Mouse (Mus musculus) heart, adult 18-20 months (tissue): ENCODE results near the gene Bcl2l2. TPM values are rescaled to one million over a fixed set of nuclear protein-coding genes. Genes with fewer than 3 reads are reported as not detected.

Experiments used
- DNase-seq, 2 experiments: peaks; one replicate each; pipeline ENCODE4 v3.0.0; 2021 to 2022; ENCODE audit warnings: mixed read lengths in 1 of 2
- long read RNA-seq, 2 experiments: library from polyadenylated mRNA; stranded (forward); transcript quantifications; one replicate each; pipeline ENCODE4 v2.0.0; 2021
- total RNA-seq, 2 experiments: library from RNA; stranded (reverse); gene quantifications; 2 replicates each; pipeline ENCODE4 v1.2.3; 2021

The Bcl2l2 gene
- total RNA-seq: 10 to 100 TPM; 42.4 to 44.1 TPM
- long read RNA-seq, experiment 1, partial matches to known transcripts: 0 of 1 reads
- long read RNA-seq, experiment 1, other reads (novel, unspliced or antisense): 0 of 1 reads
- long read RNA-seq, experiment 2, partial matches to known transcripts: 0 of 1 reads
- long read RNA-seq, experiment 2, other reads (novel, unspliced or antisense): 0 of 1 reads

DNA sequence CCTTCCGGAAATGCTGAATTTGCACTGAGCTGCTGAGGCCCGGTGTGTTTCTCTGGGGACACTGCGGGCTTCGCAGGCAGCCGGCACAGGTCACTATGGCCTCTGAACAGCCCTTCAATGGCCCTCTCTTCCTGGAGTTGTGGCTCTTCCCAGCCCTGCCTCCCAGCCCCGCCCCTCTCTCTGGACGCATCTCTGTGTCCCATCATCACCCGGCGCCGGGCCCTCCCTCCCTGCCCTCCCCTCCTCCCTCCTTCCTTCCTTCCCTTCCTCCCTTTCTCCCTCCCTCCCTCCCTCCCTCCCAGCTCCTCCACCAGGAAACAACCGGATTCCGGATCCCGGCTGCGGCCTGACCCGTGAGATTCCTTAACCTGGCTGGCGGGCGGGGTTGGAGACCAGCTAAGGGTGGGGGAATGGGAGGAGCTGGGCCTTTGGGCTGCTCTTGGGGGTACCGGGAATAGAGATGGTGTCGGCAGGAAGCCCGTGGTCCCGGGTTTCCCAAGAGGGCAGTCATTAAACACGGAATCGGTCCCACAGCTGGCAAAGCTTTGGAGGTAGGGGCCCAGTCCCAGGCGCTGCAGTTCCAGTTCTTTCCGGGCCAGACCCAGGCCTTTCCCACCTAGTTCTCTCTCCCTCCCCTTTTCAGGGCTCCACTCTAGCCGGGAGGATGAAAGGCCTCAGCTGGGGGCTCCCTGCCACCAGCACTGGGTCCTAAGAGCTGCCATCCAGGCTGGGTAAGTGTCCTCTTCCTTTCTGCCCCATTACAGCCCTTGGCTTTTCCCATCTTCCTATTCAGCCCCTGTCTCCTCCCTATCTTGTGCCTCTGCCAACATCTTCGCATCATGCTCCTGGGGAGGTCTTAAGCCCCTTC, at the start of gene Bcl2l2, which contains the start of gene Gm20521:
Gene Bcl2l2 (plus strand): TSS at position 224 of the 868 bp plus-strand sequence.
Gene Gm20521 (plus strand): TSS at position 288 of the 868 bp plus-strand sequence.
- DNase-seq: peak; percentile 87 to 88

DNA sequence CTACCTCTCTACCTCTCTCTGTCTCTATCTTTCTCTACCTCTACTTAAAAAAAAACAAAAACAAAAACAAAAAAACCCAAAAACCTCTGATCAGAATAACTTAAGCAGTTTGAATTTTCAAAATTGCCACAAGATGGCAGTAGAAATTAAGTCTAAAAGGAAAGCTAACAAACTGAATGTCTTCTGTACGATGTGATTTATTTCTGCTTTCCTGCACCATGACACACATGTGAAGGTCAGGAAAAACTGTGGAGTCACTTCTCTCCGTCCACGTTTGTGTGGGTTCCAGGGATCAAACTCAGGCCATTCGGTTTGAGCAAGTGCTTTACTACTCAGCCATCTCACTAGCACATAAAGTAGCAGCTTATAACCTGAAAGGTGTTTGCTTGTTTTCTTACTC, 39.7 kb upstream of the Bcl2l2 start:
- DNase-seq: peak in 1 of 2 experiments; percentile 48

- DNase-seq: no peak
Measured at GRCm38 (mm10) chr14:54855726-54856125, 27.5 kb upstream of the Bcl2l2 start.

GRCm38 (mm10) chr14:54856703-54857102, 26.5 kb upstream of the Bcl2l2 start:
- DNase-seq: no peak

DNA sequence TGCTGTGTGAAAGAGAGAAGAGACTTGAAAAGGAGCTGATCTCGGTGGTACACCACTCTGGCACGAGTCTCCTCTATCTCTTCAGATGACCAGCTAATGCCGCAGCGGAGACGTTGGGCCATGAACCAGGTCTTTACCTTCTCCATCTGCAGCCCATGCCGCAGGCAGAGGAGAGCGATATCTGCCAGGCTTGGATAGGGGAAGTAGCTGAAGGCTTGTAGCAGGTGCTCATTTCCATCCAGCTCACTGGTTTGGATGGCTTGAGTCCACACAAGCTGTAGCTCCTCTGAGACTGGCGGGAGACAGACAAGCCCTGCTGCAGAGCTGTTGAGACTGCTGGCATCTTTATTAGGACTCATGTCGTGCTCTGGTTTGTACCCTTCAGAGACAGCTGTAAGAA, 25.3 kb upstream of the Bcl2l2 start:
- no peak for DNase-seq

DNA sequence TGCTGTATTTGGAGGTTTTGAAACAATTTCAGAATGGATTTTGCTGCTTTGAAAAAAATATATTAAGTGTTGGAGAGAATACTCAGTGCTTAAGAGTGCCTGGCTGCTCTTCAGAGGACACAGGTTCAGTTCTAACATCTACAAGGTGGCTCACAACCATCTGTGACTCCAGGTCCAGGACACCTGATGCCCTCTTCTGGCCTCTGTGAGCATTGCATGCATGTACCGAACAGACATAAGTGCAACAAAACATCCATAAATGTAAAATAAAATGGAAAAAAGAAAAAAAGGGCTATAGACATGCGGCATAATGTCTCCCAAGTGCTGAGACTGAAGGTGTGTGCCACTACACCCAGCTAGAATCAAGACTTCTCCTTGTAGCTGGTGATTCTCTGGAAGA, 22.7 kb upstream of the Bcl2l2 start:
- DNase-seq: peak; percentile 33 to 78

- DNase-seq: peak; percentile 93 to 96
Measured at GRCm38 (mm10) chr14:54863501-54864312, 19.5 kb upstream of the Bcl2l2 start.

GRCm38 (mm10) chr14:54864313-54865036, 18.7 kb upstream of the Bcl2l2 start:
- no peak for DNase-seq

DNA sequence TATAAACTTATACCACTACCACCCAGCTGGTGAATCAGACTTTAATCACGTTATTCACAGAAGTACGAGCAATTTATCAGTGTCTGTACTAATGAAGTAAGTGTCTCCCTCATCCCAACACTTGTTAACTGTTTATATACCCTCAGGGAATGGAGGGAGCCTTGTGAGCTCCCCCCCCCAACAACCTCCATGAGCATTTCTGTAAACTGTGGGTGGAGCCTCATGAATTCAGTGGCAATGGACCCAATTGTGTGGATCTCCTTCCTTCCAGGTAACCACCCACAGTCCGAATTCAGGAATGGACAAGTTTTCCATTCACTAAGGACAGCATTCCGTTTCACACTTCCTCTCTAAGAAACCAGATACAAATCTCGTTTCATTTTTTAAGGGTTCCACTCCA, 17.6 kb upstream of the Bcl2l2 start:
- no peak for DNase-seq

DNA sequence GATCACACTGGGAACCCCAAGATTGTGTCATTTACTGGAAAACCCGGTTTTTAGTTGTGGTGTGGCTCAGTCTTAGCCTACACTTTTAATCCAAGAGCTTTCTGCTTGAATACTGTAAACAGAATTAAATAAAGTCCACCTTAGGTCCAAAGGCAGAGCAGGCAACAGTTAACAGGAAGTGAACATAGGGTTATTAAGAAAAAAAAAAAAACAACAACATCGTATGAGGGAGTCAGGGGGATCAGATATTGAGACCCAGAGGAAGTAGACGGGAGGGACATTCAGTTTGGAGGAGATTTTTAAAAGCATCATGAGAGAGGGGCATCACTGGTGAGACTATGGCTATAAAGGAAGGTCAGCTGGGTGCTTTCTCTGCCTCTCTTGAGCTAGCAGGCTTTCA, 16.9 kb upstream of the Bcl2l2 start:
- DNase-seq: no peak

GRCm38 (mm10) chr14:54866936-54867335, 16.2 kb upstream of the Bcl2l2 start:
- DNase-seq: no peak

- DNase-seq: no peak
Measured at GRCm38 (mm10) chr14:54868026-54868425, 15.2 kb upstream of the Bcl2l2 start.

DNA sequence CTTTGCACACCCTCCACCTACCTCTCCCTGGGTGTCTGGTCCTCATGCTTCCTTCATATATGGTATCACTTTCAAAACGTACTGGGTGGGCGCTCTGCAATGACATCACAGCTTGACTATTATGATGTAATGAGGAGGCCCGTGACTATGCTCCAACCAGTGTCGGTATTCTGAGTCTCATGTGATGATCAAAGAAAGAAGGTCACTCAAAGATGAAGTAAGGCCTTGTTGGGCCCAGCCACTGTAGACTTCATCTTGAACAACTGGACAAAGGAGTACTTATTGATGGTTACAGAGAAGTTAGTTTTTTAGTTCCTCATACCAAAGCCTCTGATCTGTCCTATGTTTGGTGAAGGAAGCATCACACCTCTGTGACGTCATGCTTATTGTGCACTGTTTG, 12.3 kb upstream of the Bcl2l2 start, which contains the start of gene Homez:
Gene Homez (minus strand): TSS at position 101 of the 400 bp plus-strand sequence.
- no peak for DNase-seq

DNA sequence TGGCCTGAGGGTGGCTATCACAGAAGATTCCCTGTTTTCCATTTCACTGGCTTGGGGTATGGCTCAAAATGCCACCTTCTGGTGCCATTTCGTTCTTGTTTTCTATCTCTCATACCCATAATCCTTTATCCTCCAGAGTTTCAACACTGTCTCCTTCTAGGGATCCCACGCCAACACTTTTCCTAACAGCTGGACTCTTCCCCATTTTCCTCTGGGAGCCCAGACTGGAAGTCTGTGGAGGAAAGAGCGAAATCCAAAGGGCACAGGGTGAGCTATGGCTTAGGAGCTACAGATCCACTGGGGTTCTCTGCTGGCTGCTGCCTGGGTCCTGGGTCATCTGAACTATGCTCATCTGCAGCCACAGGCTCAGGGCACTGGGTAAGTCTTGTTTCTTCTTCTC, 9.0 kb upstream of the Bcl2l2 start:
- DNase-seq: no peak

DNA sequence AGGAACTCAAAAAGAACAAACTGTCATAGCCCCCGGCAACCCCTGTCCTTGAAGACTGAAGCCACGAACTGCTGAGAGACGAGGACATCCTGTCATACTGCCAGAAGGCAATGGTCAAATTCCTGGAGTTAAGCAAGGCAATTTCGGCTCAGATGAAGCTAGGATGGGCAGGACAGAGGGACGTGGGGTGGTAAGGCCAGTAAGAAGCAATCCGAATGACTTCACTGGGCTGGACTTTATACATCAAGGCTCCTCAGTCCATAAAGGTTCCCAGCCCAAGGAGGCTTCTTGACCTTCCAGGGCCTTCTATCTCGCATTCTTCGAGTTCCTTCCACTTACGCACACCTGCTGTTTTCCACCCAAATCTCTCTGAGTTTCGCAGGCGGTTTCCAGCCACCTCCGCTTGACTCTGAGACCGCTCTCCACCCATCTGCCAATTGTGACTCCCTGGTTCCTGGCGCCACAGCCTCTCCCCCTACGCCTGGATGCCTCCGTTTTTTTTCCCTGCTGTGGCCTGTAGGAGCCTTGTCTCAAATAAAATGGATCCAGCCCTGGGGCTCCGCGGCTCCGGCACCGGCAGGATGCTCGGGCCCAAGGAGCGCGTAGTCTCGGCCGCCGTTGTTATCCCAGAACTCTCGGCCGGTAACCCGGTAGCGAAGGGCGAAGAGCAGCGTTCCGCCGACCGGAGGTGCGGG, 7.2 kb upstream of the Bcl2l2 start:
- DNase-seq: no peak

- DNase-seq: peak; percentile 87 to 93
Measured at GRCm38 (mm10) chr14:54876539-54877047, 6.6 kb upstream of the Bcl2l2 start.

DNA sequence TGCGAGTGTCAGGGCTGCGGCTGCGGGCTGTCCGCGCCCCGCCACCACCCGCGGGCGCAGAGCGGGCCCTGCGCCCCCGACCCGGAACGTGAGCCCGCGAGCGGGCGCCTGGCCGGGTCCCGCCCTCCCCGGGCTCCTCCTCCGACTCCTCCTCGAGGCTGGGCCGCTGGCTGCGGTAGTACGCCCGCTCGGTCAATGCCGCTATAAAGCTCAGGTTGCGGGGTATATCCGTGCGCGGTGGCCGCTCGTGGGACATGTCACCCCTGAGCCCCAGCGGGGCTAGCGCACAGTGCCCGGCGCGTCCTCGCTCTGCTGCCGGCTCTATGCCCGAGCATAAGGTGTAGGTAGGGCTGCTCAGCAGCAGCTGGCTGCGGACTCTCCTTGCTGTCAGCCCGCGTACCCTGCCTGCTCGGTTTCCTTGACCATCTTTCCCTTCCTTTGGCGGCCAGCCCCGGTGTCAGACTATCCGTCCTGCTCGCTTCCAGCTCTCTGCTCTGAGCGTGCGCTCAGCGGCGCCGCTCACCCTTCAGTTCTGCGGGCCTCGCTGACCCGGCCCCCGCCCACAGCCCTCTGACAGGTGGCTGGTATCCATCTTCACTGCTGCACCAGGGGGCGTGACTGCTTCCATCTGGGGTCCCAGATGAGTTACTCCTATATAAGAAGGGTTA, 6.0 kb upstream of the Bcl2l2 start, which contains the start of gene Ppp1r3e:
Gene Ppp1r3e (minus strand): TSS at position 503 of the 668 bp plus-strand sequence.
- peak; percentile 74 to 79 for DNase-seq

DNA sequence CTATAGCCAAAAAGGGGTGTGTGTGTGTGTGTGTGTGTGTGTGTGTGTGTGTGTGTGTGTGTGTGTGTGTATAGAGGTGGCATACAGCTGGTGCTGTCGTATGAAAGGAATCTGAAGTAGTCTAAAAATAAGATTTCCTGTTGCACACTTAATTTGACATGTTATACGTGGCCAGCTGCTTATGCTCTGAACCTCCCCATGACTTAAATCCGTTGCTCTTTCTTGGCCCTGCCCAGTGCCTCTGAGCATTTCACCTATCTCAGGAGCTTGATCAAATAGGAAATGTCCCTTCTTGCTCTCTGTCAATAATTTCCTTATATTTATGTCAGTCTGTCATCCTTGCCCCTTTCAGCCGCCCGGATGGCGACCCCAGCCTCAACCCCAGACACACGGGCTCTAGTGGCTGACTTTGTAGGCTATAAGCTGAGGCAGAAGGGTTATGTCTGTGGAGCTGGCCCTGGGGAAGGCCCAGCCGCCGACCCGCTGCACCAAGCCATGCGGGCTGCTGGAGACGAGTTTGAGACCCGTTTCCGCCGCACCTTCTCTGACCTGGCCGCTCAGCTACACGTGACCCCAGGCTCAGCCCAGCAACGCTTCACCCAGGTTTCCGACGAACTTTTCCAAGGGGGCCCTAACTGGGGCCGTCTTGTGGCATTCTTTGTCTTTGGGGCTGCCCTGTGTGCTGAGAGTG, 990 bp downstream of the Bcl2l2 start:
- DNase-seq: no peak

GRCm38 (mm10) chr14:54885309-54885708, 2.1 kb downstream of the Bcl2l2 start:
- no peak for DNase-seq

- DNase-seq: no peak
Measured at GRCm38 (mm10) chr14:54892200-54892599, 9.0 kb downstream of the Bcl2l2 start, which contains the start of gene Pabpn1. TSS of gene Pabpn1 (plus strand) at chr14:54892500.
